Mouse (Mus musculus): ENCODE measurements around the gene Man1c1.

Man1c1 gene

DNA sequence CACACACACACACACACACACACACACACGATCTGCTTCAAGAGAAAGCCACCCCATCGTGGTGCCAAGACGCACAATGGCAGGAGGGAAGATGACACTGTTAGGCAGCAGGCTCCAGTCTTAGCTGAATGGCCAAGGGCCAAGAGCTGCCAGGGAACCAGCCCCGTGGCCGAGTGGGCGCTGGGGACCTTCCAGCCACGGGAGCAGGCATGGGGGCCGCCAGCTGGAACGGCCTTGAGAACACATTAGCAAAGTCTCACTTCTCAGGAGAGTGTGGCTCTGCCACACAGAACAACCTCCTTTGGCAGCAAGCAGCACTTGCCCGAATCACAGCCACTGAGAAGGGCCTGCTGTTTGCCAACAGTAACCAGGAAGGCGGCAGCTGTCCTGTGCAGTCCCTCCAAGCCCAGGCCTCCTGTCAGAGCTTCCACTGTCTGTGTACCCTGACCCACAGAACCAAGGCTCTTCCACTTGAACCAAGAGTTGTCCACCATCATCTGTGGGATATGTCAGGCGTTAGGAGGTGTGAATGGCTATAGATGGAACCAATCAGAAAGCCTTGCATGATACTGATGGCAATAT is 30.1 kb downstream of the Man1c1 start:
- DNase-seq = no peak

DNA sequence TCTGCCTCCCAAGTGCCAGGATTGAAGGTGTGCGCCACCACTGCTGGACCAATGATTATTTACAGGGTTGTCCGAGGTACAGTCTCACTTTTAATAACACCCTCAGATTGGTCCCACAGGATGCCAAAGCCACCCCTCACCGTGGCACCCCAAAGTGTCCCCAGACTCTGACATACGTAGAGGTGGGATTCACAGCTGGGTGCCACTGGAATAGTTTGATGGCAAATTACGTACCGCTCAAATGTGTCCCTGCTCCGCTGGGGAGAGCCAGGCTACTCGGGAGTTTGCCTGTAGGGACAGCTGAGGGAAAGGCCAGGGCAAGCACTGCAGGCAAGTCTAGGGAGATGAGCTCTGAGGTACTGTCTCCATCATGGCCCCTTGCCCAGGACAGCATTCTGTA is 30.9 kb downstream of the Man1c1 start:
- no peak for DNase-seq

DNA sequence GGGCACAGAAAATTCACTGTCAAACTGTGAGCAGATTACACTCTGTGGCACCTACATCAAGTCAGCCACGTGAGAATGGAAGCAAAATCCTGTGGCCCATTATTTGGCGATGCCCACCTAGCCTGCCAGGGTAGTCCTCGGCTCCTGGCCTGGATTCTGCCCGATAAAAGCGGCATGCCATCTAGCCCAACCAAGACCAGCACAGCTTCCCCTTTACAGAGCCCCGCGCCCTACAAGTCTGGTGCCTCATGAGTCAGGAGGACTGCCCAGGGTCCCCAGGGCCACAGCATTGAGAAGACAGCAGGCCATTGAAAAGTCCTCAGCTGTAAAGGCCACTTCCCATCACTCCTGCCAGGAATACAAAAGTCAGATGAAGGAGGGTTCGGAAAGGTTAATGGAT is 31.8 kb downstream of the Man1c1 start:
- no peak for DNase-seq

DNA sequence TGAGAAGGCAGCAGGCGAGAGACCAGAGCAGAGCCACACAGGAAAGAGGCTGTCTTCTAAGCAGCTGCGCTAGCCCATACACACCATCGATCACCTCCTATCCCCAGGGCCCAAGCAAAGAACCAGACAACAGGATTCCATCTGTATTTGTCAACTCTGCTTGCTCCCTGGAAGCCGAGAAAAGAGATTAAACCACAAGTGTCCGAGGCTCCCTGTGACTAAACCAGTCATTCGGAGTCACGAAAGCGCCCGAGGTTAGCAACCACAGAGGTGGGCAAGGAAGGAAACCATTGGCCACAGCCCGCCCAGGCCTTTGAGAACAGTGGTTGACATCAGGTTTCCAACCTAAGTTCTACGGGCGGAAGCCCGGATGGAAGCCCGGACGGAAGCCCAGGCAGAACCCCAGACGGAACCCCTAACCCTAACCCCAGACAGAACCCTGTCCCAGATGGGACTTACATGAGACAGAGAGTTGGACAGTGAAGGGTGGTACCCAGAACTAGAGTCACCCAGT is 32.4 kb downstream of the Man1c1 start:
- DNase-seq = no peak

DNA sequence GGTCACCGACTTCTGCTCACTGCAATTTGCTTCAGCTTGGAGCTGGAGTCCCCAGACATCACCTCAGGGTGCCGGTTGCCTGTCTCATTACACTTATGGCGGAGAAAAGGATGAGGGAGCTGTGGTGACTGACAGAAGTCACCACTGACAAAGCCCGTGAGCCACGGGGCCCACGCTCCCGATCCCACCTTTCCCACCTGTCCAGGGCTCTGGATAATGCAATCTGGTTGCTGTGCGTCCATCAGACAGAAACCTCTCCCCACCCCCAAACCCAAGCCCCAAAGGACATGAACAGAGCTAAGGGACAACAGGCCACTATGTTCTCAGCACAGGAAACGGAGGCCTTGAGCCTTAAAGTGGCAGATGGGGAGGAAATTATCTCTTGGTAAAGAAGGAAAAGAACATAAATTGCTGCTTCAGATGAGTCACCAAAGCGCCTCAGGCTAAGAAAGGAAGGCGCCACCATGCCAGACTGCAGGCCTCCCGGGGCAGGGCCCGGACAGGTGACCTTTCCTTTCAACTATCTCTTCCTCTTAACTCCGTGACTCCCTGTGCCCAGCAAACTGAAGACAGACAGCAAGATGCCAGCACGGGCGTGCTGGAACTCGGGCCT is 34.2 kb downstream of the Man1c1 start:
- peak in 1 of 2 experiments; percentile 49 for DNase-seq

DNA sequence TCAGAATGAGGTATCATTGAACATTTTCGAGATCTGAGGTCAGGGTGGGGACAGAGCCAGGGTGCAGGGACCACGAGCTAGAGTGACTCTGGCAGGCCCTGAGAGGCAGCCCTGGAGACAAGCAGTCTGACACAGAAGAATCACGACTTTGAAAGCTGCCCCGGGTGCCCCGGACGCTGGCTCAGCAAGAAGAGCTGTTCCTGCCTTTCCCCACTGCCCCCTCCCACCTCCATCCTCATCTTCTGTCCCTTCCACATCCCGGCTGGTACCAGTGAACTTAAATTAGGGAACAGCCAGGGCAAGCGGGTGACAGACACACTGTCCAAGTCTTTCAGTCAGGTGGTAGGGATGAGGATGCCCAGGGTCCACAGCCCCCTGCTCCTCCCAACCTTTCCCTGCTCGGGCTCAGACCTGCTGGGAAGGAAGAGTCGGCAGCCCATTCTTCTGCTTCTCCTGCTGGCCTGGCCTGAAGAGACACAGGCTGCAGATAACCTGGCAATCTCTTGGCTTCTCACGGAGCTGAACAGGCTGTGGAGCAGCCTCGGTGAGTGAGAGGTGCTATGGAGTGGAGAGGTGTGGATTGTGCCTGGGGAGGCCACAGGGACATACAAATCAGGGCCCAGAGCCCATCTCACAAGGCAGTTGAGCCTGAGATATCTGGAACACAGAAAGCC is 35.6 kb downstream of the Man1c1 start:
- DNase-seq = no peak

DNA sequence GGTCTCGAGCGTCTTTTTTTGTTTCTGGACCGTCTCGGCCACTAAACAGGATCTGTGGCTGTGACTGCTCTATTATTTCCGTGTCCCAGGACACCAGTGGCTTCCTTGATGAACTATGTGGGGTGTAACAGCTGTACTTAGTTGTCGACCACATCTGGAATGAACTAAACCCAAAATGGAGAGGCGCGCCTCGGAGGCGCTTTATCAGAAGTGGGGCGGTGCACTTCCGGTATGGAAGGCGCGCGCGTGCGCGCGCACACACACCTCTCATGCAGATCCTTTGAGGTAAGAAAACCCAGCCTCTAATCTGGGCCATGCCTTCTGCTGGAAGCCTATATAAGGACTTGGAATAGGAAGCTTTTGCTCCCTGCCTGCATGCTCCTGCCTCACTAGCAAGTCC is 37.7 kb downstream of the Man1c1 start:
- DNase-seq = no peak

DNA sequence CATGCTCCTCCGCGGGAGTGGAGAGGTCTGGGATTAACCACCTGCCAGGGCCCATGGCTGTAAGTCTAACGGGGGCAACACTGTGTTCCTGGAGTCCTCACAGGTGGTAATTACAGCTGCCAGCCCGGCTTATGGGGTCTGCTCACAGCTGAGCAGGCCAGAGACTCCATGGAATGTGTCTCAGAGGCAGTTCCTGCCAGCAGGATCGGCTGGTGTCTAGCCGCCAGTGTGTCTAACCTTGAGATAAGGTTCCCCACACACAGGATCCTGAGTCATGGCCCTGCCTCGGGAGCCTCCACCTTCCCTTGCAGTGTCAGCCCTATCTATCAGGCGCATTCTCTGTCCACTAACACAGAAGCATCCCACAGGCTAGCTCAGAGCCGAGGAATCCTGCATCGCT is 41.0 kb downstream of the Man1c1 start:
- DNase-seq = no peak

DNA sequence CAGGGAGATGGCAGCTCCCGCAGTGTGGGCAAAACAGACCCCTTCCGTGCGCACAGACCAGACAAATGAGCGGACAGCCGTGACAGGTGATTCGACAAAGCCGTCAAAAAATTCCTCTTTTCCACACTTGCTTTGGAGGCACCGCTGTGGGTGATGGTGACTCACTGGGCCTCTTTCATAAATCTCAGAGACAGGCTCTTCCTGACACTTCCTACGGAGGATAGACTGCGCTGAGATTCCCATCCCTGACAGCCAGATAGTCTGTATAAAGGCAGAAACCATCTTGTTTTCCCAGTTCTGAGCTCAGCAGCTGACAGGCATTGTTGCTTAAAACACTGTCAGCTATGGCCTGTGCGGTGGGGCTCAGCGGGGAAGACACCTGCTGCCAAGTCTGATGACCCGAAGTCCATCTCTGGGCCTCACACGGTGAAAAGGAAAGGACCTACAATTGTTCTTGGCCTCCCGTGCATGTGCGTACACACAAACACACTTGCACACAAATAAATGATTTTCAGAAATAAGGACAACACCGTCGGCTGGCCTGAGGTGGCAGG is 43.4 kb downstream of the Man1c1 start:
- no peak for DNase-seq

DNA sequence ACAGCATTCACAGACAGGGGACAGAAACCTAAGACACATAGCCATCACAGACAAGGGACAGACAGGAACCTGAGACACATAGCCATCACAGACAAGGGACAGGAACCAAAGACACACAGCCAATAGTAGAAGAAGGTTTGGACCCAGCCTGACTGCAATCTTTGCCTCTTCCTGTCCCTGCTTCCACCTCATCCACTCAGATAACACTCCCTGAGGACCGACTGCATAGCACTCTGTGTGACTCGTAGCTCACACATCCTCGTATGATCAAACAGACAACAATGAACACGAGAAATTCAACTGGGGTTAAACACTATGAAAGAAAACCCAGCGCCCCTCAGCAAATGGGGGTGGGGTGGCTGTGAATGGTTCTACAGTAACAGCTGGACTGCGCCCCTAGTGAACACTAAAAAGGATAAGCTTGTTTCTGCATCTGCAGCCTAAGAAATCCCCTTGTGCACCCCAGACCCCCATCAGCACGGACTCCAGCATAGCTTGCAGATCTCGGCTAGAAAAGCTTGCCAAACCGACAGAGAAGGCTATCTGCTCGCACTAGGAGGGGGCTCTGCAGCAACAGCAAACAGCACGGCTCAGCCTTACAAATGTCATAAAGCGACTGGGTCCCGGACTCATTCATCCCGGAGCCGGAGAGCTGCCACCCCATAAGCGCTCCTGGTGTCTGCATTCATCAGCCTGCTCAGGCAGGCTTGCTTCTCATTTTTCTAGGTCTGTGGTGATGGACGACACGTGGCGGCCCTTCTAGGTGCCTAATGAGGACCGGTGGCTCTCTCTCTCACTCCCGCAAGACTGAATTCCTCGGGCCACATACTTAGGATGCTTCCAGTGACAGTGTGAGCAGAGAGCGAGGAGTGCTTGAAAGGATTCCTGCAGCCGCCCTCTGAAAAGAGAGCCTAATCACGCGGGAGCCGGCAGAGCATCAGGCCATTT is 44.5 kb downstream of the Man1c1 start:
- peak; percentile 32 to 46 for DNase-seq

DNA sequence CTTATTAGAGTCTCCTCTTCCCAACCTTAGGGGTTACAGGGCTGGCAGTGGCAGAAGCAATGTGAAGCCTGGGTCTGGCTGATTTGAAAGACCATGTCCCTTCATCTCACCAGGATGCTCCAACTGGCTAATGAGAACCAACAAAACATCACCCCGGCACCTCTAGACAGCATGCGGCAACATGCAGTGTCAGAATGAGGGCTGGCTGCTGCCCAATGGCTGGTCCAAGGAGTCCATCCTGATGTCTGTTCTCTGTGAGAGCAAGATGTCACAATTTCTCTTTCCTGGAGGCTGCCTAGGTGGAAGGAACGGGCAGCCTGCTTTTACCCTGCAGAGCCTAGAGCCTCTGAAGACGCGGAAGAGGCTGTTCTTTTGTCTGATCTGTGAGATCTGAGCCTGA is 46.6 kb downstream of the Man1c1 start:
- no peak for DNase-seq

DNA sequence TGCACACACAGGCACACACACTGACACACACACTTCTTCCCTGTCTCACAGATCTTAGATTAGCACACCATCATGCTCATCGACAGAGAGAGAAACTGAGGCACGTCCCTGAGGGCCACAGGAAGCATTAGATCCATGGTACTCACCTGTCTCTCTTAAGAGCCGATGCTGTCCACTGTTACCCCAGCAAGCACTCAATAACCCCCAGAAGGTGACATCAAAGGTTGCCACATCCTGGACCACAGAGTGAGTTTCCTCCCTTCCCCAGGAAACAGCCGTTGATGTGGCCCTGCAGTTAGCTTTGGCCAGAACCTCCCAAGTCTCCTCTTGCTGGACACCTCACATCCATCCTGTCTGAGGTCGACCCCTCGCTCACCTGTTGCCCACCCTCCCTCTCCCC is 49.7 kb downstream of the Man1c1 start:
- DNase-seq = no peak

DNA sequence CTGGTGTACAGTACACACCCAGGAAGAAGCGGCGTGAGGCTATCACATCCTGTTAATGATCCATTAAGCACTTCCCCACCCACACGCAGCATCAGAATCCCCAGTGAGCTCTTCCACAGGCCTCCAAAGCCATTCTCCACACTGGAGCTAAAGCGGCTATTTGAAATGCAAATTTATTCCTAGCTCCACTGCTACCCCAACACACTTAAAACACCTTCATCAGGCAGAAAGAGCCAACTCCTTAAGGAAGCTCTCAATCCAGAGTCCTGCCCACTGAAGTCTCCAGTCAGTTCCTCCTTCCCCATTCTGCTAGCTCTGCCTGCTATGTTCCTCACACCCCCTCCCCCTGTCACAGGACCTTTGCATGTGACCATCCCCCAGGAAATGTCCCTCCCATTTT is 51.4 kb downstream of the Man1c1 start:
- no peak for DNase-seq

DNA sequence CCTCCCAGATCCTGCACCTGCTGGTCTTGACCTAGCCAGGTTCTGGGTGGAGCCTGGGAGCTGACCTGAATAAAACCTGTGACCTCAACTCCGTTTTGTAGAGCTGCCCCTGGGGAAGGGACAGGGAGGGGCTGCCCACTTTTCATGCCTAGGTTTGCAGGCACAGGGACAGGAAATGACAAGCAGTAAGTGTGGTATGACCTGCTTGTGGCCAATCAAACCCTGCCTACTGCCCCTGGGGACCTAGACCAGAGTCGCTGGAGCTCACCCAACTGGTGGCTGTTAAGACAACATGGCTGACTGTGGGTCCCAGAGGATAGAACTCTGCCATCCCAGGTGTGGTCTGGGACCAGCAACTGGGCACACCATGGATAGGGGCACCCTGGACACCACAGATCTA is 51.9 kb downstream of the Man1c1 start:
- DNase-seq = no peak

DNA sequence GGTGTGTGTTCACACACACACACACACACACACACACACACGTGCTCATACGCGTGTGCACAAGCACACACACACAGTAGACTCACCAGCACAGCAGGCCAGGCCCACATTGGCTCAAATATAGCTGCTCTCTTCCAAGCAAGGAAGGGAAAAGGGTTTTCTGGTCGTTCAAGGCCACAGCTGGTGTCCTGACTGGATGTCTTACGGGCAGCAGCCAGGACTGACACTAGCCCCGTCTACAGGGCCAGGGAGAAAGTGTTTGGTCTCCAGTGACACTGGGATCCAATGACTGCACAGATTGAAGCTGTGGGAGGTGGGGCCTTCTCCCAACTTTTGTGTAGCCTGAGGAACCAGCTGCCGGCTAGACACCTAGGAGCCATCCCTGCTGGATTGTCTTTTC is 52.7 kb downstream of the Man1c1 start:
- DNase-seq = no peak

DNA sequence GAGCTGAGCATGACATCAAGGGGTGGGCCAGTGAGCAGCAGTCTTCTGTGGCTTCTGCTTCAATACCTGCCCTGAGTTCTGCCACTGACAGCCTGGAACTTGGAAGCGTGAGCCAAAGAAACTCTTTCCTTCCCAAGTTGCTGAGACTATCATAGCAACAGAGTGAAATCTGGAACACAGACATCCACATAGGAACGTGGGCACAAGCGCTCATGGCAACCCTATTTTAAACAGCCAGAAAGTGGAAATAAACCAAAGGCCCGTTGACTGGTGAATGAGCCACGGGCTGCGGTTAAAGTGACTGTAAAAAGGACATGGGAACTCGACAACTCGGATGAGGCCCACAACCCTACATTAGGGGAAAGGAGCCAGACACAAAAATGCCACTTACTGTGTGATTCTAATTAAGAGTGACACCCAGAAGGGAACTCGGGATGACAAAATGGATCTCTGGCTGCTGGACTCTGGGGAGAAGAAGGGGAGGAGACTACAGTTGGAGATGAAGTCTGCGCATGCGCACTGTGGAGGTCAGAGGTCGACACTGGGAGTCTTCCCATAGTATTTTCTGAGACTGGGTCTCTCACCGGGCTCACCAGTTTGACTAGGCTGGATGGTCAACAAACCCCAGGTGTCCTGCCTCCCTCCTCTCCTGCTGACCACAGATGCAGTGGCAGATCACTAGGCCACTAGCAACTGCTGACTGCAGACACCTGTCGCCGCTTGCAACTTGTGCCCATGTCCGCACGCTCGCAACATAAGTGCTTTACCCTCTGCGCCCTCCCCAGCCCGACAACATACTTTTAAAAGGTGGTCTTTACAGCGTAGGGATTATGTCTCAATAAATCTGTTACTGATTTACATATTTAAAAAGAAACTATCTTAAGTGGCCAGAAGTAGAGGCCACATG is 58.8 kb downstream of the Man1c1 start:
- DNase-seq = no peak

DNA sequence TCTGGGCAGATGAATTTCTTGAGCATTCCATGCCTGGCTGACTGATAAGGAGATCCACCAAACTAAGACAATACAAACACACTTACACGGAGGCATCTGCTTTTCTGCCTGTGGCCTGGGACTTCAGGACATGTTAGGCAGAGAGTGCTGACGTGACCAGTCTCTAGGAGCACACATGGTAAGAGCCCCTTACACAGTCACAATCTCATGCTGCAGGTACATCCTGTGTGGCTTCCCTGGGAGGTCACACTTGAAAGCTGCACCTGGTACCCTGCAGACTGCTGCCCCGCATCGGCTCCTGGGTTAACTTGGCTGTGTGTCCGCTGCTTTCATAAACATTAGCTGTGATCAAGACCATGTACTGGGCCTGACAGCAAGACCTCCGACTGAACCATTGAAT is 59.7 kb downstream of the Man1c1 start:
- no peak for DNase-seq

DNA sequence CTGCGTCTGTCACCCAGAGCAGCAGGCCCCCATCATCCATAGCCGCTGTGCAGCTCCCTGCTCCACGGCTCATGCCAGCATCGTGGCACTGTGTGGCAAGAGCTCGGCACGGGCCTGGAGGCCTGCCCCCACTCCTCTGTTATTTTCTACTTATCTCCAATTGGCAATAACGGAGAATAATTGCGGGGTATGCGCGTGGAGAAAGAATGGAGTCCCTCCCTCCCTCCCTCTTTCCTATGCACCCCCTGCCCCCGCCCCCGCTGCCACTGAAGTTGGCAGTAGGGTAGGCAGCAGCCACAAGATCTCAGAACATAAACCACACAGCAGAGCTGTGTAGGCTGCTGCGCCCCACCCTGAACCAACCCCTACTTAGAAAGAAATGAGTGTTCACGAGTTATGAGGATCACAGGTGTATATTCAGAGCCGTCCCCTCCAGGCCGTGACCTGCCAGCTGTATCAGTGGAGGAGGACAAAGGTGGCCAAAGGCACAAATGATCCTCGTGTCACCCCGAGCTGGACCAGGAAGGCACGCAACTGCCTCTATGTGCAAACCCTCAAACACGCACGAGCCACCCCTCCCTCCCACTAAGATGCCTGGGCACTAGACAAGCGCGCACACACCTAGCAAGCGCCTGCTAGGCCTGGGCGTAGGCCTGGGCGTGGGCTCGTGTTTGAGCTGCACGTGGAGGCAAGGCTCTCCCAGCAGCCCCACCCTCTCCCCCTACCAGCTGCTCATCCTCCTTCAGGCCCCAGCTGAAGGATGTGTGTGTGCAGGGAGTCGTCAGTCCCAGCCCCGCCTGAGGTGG is 62.2 kb downstream of the Man1c1 start:
- no peak for DNase-seq

DNA sequence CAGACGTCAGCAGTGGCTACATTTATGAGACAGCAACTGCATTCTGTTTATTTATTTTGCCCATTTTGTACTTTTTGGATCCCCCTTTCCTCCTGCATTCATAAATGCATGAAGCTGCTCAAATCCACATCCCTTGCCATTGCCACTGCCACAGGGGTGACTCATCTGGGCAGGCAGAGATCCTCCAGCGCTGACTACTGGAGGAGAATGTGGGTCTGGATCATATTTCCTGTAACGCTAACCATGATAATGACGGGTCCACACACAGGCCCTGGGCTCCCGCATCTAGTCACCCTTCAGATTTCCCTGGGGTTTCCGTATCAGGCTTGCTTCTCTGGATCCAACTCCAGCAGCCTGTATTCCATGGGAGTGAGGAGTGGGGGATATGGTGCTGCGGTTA is 64.8 kb downstream of the Man1c1 start:
- DNase-seq = no peak

DNA sequence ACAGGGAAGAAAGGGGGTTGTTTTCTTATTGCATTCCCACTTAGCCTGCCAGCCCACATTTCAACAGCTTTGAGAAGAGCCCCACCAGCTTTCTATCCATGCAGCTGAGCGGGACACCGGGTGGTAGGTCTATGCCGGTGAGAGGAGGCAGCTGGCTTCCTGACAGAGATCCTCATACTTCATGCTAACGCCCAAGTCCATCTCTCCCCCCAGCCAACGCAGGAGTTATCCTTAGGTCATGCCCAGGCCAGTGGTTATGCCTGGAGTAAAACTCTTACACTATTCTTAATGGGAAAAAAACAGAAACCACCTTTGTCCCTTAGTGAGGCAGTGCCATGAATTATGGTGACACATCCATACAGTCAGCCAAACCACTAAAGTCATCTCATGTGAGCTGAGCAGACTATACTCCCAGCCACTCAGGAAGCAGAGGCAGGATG is 66.0 kb downstream of the Man1c1 start:
- DNase-seq = peak in 1 of 2 experiments; percentile 60

DNA sequence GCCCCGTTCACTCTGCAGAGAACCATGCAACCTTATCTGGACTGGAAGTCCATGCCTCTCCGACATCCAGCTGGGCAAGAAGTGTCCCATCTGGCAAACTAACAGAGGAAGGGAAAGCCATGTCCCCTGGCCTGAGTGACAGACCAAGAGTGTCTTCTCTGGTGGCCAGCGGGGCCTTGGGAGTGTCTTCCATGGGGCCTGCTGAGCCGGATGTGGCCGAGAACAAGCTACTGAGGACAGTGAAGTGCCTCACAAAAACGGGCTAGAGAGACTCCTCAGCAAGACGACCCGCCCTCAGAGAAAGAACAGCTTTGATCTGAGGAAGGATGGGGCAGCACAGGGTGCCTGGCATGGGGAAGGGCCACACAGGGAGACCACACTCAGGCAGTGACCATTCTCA is 67.7 kb downstream of the Man1c1 start:
- peak in 1 of 2 experiments; percentile 42 for DNase-seq

Data from kidney, postnatal 4 days (tissue).